Mouse (Mus musculus) lung, embryonic 14.5 days (tissue): ENCODE measurements at regions not wholly inside any gene's neighbourhood (a gene's known extent, or its start where the extent isn't known, plus 50 kb on each side); places are given as distances from the start of the nearest gene placed in this dataset.

Source experiments
- ATAC-seq: fragments of 200-750 bp; cut with Nextera tagmentation; 2 replicates; pipeline ENCODE4 v1.8.0; 2017; ENCODE audit warnings: mild to moderate bottlenecking, moderate TSS enrichment, moderate library complexity; ENCODE audit not compliant: insufficient read depth
- DNase-seq: peaks from one replicate; pipeline ENCODE4 v3.0.0-alpha.2; 2015
- H3K27ac ChIP-seq: fragments of 300-500 bp; sonication (generic); 2 replicates; pipeline ENCODE4 v1.5.1; 2014; ENCODE audit warnings: low read depth, mild to moderate bottlenecking, moderate library complexity
- H3K27me3 ChIP-seq: fragments of 300-500 bp; sonication (generic); 2 replicates; pipeline ENCODE4 v1.6.1; 2014; ENCODE audit warnings: low read length, control low read depth; ENCODE audit not compliant: insufficient read depth
- H3K36me3 ChIP-seq: fragments of 300-500 bp; sonication (generic); 2 replicates; pipeline ENCODE4 v1.6.1; 2014; ENCODE audit warnings: control low read depth; ENCODE audit not compliant: insufficient read depth
- H3K4me1 ChIP-seq: fragments of 300-500 bp; sonication (generic); 2 replicates; pipeline ENCODE4 v1.6.1; 2014; ENCODE audit warnings: antibody characterized with exemption, control low read depth; ENCODE audit not compliant: insufficient read depth
- H3K4me2 ChIP-seq: fragments of 300-500 bp; sonication (generic); 2 replicates; pipeline ENCODE4 v1.6.1; 2014; ENCODE audit warnings: mild to moderate bottlenecking
- H3K4me3 ChIP-seq: fragments of 300-500 bp; sonication (generic); 2 replicates; pipeline ENCODE4 v1.5.1; 2014; ENCODE audit warnings: low read depth, low read length
- H3K9ac ChIP-seq: fragments of 300-500 bp; sonication (generic); 2 replicates; pipeline ENCODE4 v1.6.1; 2014
- H3K9me3 ChIP-seq: fragments of 300-500 bp; sonication (generic); 2 replicates; pipeline ENCODE4 v1.6.1; 2016; ENCODE audit warnings: low read depth, low read length, control low read depth
- CTCF ChIP-seq: IDR thresholded peaks from 2 replicates; pipeline ENCODE4 v1.5.1; 2016; ENCODE audit warnings: antibody characterized with exemption, low read depth
- WGBS: fragments of 180-500 bp; shearing (Covaris S2); extraction: QIAGEN DNeasy Blood & Tissue Kit; methylation state at CpG from one replicate; pipeline ENCODE4 v1.1.7; 2014; 5-methylcytosine and 5-hydroxymethylcytosine counted together

DNA sequence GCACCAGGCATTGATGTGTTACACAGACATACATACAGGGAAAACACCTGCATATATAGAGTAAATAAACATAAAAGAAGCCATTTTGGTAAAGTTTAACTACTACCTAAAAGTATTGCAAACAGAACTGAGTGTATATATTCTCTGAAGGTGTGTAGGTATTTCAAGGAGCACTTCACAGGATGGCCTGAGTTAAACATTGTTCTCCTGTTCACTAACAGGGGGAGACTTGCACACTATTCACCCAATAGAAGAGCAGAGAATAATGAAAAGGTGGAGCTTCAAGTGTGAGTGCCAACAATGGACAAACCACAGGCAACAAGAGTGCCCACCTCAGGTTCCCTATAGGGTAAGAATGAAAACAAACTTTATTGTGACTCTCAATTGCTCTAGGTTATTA, 347.7 kb downstream of the Oca2 start:
- no peaks in the 10 kb centered on the region for H3K36me3 ChIP-seq
- no peak overlapping the region for H3K9ac ChIP-seq
- H3K27me3 ChIP-seq: no peaks in the 10 kb centered on the region
- DNase-seq (peak; percentile 4), ATAC-seq (peak; percentile 71; the same call in 1 of the 2 replicates)
- no peak overlapping the region for H3K4me2 ChIP-seq
- H3K9me3 ChIP-seq: no peaks in the 10 kb centered on the region
- H3K4me1 ChIP-seq: no peaks in the 10 kb centered on the region
- TF ChIP-seq CTCF: no peak
- no peak overlapping the region for H3K27ac ChIP-seq
- no peak overlapping the region for H3K4me3 ChIP-seq

DNA sequence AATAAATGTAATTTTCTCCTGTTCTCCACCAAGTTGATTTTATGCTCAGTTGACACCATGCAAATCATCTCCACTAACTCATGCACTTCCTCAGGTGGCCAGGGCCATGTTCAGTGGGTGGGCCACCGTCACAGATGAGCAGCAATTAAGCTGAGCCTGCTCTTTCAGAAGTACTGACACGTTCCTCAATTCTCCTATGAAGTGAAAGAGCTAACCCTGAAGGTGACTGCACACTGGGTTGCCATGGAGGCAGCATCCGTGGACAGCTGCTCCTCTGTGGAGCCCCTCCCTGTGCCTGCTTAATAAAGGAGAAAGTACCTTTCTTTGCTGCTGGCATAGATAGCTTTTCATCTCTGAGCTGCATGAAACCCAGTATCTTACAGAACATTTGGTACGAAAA, 351.3 kb downstream of the Oca2 start:
- TF ChIP-seq CTCF: no peak
- no peak overlapping the region for H3K4me3 ChIP-seq
- no peak for ATAC-seq
- H3K9me3 ChIP-seq: no peaks in the 10 kb centered on the region
- no peak overlapping the region for H3K27ac ChIP-seq
- no peaks in the 10 kb centered on the region for H3K36me3 ChIP-seq
- H3K4me2 ChIP-seq: no peak overlapping the region
- no peaks in the 10 kb centered on the region for H3K27me3 ChIP-seq
- no peak overlapping the region for H3K9ac ChIP-seq
- no peak for DNase-seq
- 56% methylated on average over 4 of the region's 4 CpGs for WGBS
- no peaks in the 10 kb centered on the region for H3K4me1 ChIP-seq

DNA sequence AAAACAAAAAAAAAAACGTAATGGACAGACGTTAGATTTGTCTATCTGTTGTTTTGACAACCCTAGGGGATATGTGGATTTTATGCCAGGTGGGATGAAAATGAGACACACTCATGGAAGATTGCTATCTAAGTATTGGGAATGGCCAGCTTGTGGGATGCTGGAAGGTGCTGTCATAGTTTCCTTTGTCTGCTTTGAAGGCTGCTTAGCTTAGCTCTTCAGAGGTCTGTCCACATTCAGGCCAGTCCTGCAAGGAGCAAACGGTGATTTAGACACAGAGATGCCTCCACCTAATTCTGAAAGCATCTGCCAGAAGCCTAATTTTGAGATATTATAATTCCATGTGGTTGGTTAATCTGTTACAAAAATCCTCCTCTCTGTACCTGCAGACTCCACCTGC, 351.8 kb downstream of the Oca2 start:
- no peak overlapping the region for H3K9ac ChIP-seq
- no peak for TF ChIP-seq CTCF
- DNase-seq: no peak
- no peaks in the 10 kb centered on the region for H3K27me3 ChIP-seq
- ATAC-seq: no peak
- no peaks in the 10 kb centered on the region for H3K4me1 ChIP-seq
- H3K9me3 ChIP-seq: no peaks in the 10 kb centered on the region
- no peak overlapping the region for H3K4me2 ChIP-seq
- H3K4me3 ChIP-seq: no peak overlapping the region
- no peaks in the 10 kb centered on the region for H3K36me3 ChIP-seq
- WGBS: 65% methylated on average over 3 of the region's 3 CpGs
- no peak overlapping the region for H3K27ac ChIP-seq

DNA sequence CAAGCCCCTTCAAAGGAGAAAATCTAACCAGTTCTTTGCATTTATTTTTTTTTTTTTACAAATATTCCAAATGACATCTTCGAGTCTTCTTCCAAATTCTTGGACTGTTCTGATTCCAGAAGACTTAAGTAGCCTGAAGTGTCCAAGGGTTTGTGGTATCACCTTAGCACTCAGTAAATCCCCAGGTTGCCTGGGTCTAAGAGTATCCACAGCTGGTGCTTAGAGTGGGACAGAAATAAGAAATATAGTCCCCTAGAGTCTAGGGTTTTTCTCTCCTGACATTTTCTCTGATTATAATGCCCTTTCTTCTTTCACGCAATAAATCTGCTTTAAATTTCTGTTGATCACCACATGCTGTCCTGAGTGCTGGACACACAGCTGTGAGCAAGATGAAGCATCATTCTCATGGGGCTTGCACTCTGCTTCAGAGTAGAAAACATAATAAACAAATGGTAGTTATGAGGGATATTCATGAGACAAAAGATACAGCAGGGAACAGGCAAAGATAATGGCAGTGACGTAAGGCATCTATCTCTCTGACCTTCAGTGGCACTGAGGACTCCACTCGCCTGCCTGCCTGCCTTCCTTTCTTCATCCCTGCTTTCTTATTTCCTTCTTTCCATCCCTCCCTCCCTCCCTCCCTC, 358.5 kb downstream of the Oca2 start:
- no peak overlapping the region for H3K4me2 ChIP-seq
- no peak overlapping the region for H3K9ac ChIP-seq
- no peak overlapping the region for H3K4me3 ChIP-seq
- H3K4me1 ChIP-seq: no peaks in the 10 kb centered on the region
- DNase-seq (peak; percentile 2), ATAC-seq (no peak)
- WGBS: 34% methylated on average over 4 of the region's 4 CpGs
- H3K36me3 ChIP-seq: no peaks in the 10 kb centered on the region
- no peaks in the 10 kb centered on the region for H3K27me3 ChIP-seq
- H3K9me3 ChIP-seq: no peaks in the 10 kb centered on the region
- TF ChIP-seq CTCF: no peak
- H3K27ac ChIP-seq: no peak overlapping the region
